Mouse (Mus musculus): ENCODE data around the gene Morf4l1. TPM values are rescaled to one million over a fixed set of nuclear protein-coding genes. Genes with fewer than 3 reads are reported as not detected.

Morf4l1 gene
- polyA plus RNA-seq, 1 experiment from 2014 or later, result 302 TPM

GRCm38 (mm10) chr9:90135466-90135865 lies 20.9 kb upstream of the Morf4l1 start:
- Histone ChIP-seq H3K4me3 (ENCODE audit: low read length) (no peak overlapping the region), H3K27me3 (replicated peaks; ENCODE audit: control insufficient read depth, insufficient read depth, low read length) (no peaks in the 10 kb centered on the region), H3K4me2 (ENCODE audit: low read depth, low read length) (no peak overlapping the region), H3K27ac (ENCODE audit: low read length) (no peak overlapping the region), H3K4me1 (ENCODE audit: control insufficient read depth, insufficient read depth, low read length) (no peaks in the 10 kb centered on the region), H3K36me3 (ENCODE audit: control insufficient read depth, insufficient read depth, low read length) (no peaks in the 10 kb centered on the region), H3K9ac (ENCODE audit: low read depth, low read length) (no peak overlapping the region), H3K9me3 (ENCODE audit: control insufficient read depth, low read length) (no peaks in the 10 kb centered on the region; the same call in 1 of the 2 replicates)
- no peak for ATAC-seq
- 81% methylated on average over 8 of the region's 8 CpGs for WGBS

- H3K9me3 ChIP-seq (ENCODE audit: control insufficient read depth, low read length), result no peaks in the 10 kb centered on the region; the same call in 1 of the 2 replicates
- no peak overlapping the region for H3K4me3 ChIP-seq (ENCODE audit: low read length)
- ATAC-seq, result peak; percentile 18; the same call in 1 of the 2 replicates
- no peak overlapping the region for H3K27ac ChIP-seq (ENCODE audit: low read length)
- no peaks in the 10 kb centered on the region for H3K4me1 ChIP-seq (ENCODE audit: control insufficient read depth, insufficient read depth, low read length)
- no peak overlapping the region for H3K4me2 ChIP-seq (ENCODE audit: low read depth, low read length)
- WGBS, result 61% methylated on average over 7 of the region's 7 CpGs
- no peak overlapping the region for H3K9ac ChIP-seq (ENCODE audit: low read depth, low read length)
- no peaks in the 10 kb centered on the region for H3K27me3 ChIP-seq (replicated peaks; ENCODE audit: control insufficient read depth, insufficient read depth, low read length)
- H3K36me3 ChIP-seq (ENCODE audit: control insufficient read depth, insufficient read depth, low read length), result no peaks in the 10 kb centered on the region
Observed at GRCm38 (mm10) chr9:90133562-90134355, 19.2 kb upstream of the Morf4l1 start.

GRCm38 (mm10) chr9:90128636-90129201 lies 14.1 kb upstream of the Morf4l1 start:
- Histone ChIP-seq H3K9me3 (ENCODE audit: control insufficient read depth, low read length) (no peaks in the 10 kb centered on the region; the same call in 1 of the 2 replicates), H3K36me3 (ENCODE audit: control insufficient read depth, insufficient read depth, low read length) (no peaks in the 10 kb centered on the region), H3K4me3 (ENCODE audit: low read length) (no peak overlapping the region), H3K9ac (ENCODE audit: low read depth, low read length) (no peak overlapping the region), H3K4me2 (ENCODE audit: low read depth, low read length) (no peak overlapping the region), H3K27ac (ENCODE audit: low read length) (no peak overlapping the region), H3K27me3 (replicated peaks; ENCODE audit: control insufficient read depth, insufficient read depth, low read length) (no peaks in the 10 kb centered on the region), H3K4me1 (ENCODE audit: control insufficient read depth, insufficient read depth, low read length) (peaks cover 5% of the 10 kb centered on the region; the same call in 1 of the 2 replicates)
- WGBS, result 77% methylated on average over 6 of the region's 6 CpGs
- ATAC-seq, result no peak

- 72% methylated on average over 6 of the region's 6 CpGs for WGBS
- Histone ChIP-seq H3K4me3 (ENCODE audit: low read length) (no peak overlapping the region; the same call in 1 of the 2 replicates), H3K4me1 (ENCODE audit: control insufficient read depth, insufficient read depth, low read length) (peaks cover 5% of the 10 kb centered on the region; the same call in 1 of the 2 replicates), H3K4me2 (ENCODE audit: low read depth, low read length) (no peak overlapping the region), H3K27ac (ENCODE audit: low read length) (no peak overlapping the region), H3K9me3 (ENCODE audit: control insufficient read depth, low read length) (no peaks in the 10 kb centered on the region; the same call in 1 of the 2 replicates), H3K36me3 (ENCODE audit: control insufficient read depth, insufficient read depth, low read length) (no peaks in the 10 kb centered on the region), H3K9ac (ENCODE audit: low read depth, low read length) (no peak overlapping the region), H3K27me3 (replicated peaks; ENCODE audit: control insufficient read depth, insufficient read depth, low read length) (no peaks in the 10 kb centered on the region)
- no peak for ATAC-seq
Observed at GRCm38 (mm10) chr9:90127146-90127545, 12.6 kb upstream of the Morf4l1 start.

- WGBS, result 3% methylated on average over 30 of the region's 30 CpGs
Observed at GRCm38 (mm10) chr9:90126260-90127010, 11.9 kb upstream of the Morf4l1 start.

GRCm38 (mm10) chr9:90125416-90126099 lies 11.0 kb upstream of the Morf4l1 start:
- H3K27me3 ChIP-seq (replicated peaks; ENCODE audit: control insufficient read depth, insufficient read depth, low read length), result no peaks in the 10 kb centered on the region
- peak overlapping the region; percentile 47 for H3K4me2 ChIP-seq (ENCODE audit: low read depth, low read length)
- no peak overlapping the region for H3K27ac ChIP-seq (ENCODE audit: low read length)
- no peak for ATAC-seq
- H3K9ac ChIP-seq (ENCODE audit: low read depth, low read length), result 0 out of 2 replicates have a peak overlapping the region, but pooled peaks have one; percentile 24
- H3K4me1 ChIP-seq (ENCODE audit: control insufficient read depth, insufficient read depth, low read length), result peaks cover 5% of the 10 kb centered on the region; the same call in 1 of the 2 replicates
- H3K9me3 ChIP-seq (ENCODE audit: control insufficient read depth, low read length), result no peaks in the 10 kb centered on the region
- H3K36me3 ChIP-seq (ENCODE audit: control insufficient read depth, insufficient read depth, low read length), result no peaks in the 10 kb centered on the region
- WGBS, result 29% methylated on average over 7 of the region's 7 CpGs
- peak overlapping the region; percentile 37 for H3K4me3 ChIP-seq (ENCODE audit: low read length)

More at GRCm38 (mm10) chr9:90126260-90127010, 11.9 kb upstream of the Morf4l1 start:
- ATAC-seq, result peak; percentile 91
- peak overlapping the region; percentile 47 for H3K4me2 ChIP-seq (ENCODE audit: low read depth, low read length)
- peak overlapping the region; percentile 37 for H3K4me3 ChIP-seq (ENCODE audit: low read length)
- H3K4me1 ChIP-seq (ENCODE audit: control insufficient read depth, insufficient read depth, low read length), result peaks cover 5% of the 10 kb centered on the region; the same call in 1 of the 2 replicates
- H3K9ac ChIP-seq (ENCODE audit: low read depth, low read length), result 0 out of 2 replicates have a peak overlapping the region, but pooled peaks have one; percentile 24
- H3K9me3 ChIP-seq (ENCODE audit: control insufficient read depth, low read length), result no peaks in the 10 kb centered on the region
- H3K27me3 ChIP-seq (replicated peaks; ENCODE audit: control insufficient read depth, insufficient read depth, low read length), result no peaks in the 10 kb centered on the region
- no peak overlapping the region for H3K27ac ChIP-seq (ENCODE audit: low read length)
- no peaks in the 10 kb centered on the region for H3K36me3 ChIP-seq (ENCODE audit: control insufficient read depth, insufficient read depth, low read length)

GRCm38 (mm10) chr9:90124873-90125245 lies 10.3 kb upstream of the Morf4l1 start:
- Histone ChIP-seq H3K4me1 (ENCODE audit: control insufficient read depth, insufficient read depth, low read length) (peaks cover 5% of the 10 kb centered on the region; the same call in 1 of the 2 replicates), H3K9ac (ENCODE audit: low read depth, low read length) (no peak overlapping the region), H3K4me3 (ENCODE audit: low read length) (no peak overlapping the region), H3K9me3 (ENCODE audit: control insufficient read depth, low read length) (no peaks in the 10 kb centered on the region), H3K36me3 (ENCODE audit: control insufficient read depth, insufficient read depth, low read length) (no peaks in the 10 kb centered on the region), H3K27ac (ENCODE audit: low read length) (no peak overlapping the region), H3K4me2 (ENCODE audit: low read depth, low read length) (no peak overlapping the region), H3K27me3 (replicated peaks; ENCODE audit: control insufficient read depth, insufficient read depth, low read length) (no peaks in the 10 kb centered on the region)
- 32% methylated on average over 8 of the region's 8 CpGs for WGBS
- no peak for ATAC-seq

- H3K9me3 ChIP-seq (ENCODE audit: control insufficient read depth, low read length), result no peaks in the 10 kb centered on the region
- peaks cover 5% of the 10 kb centered on the region; the same call in 1 of the 2 replicates for H3K4me1 ChIP-seq (ENCODE audit: control insufficient read depth, insufficient read depth, low read length)
- no peak overlapping the region for H3K9ac ChIP-seq (ENCODE audit: low read depth, low read length)
- H3K36me3 ChIP-seq (ENCODE audit: control insufficient read depth, insufficient read depth, low read length), result no peaks in the 10 kb centered on the region
- peak; percentile 55 for ATAC-seq
- H3K4me2 ChIP-seq (ENCODE audit: low read depth, low read length), result no peak overlapping the region
- H3K4me3 ChIP-seq (ENCODE audit: low read length), result no peak overlapping the region
- H3K27ac ChIP-seq (ENCODE audit: low read length), result no peak overlapping the region
- WGBS, result 32% methylated on average over 11 of the region's 11 CpGs
- no peaks in the 10 kb centered on the region for H3K27me3 ChIP-seq (replicated peaks; ENCODE audit: control insufficient read depth, insufficient read depth, low read length)
Observed at GRCm38 (mm10) chr9:90124156-90124872, 9.7 kb upstream of the Morf4l1 start.

Measured in intestine, embryonic 16.5 days (tissue).